ENCODE assay signal across 8 mouse cellular contexts in the genomic region with DNA sequence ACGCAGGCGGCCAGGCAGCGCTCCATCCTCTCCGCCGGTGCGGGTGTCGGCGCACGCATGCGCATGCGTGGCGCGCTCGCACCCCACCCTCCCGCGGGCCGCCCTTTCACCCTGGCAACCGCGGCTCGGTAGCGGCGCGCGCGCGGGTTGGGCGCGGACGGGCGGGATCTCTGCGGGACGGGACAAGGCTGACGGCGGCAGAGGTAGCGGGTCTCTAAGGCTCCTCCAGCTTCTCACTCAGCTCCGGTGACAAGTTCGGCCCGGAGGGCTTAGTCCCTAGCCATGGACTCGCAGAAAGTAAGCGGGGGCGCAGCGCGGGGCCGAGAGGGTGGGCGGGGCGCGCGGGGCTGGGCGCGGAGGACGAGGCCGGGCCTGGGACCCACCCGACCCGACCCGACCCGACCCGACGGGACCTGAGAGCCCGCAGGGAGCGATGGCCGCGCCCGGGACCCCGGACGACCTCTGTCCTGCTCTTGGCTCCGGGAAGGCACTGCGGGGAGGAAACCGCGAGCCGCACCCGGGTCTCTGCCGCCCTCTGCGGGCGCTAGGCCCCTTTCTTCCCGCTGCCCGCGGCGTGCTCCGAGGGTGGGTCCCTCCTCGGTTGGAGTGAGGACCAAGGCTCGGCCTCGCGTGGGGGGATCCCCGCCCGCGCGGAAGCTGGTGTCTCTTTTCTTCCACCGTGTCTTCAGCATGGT. TPM values are rescaled to one million over a fixed set of nuclear protein-coding genes. Genes with fewer than 3 reads are reported as not detected.
DNase-seq lines count a peak whose midpoint lies in the region; ATAC-seq and TF ChIP-seq lines count a peak whose summit lies in the region.

A gene (plus strand): TSS at position 156 of the 695 bp plus-strand sequence.

- ATAC-seq in forebrain, postnatal 0 days: peak; percentile 96
- ATAC-seq in lung, embryonic 14.5 days (ENCODE audit: insufficient read depth): peak; percentile 81

- intact Hi-C loops in heart, postnatal 36 days (cut with DNase I): no loop called here

- no peaks in the 10 kb centered on the region; the same call in none of the 2 replicates for H3K4me1 ChIP-seq in cerebellum, adult 2 months (ENCODE audit: control insufficient read depth, insufficient read depth, low read length)
- peaks cover 32% of the 10 kb centered on the region for H3K4me1 ChIP-seq in forebrain, postnatal 0 days (ENCODE audit: insufficient read depth)
- H3K4me1 ChIP-seq in lung, embryonic 14.5 days (ENCODE audit: insufficient read depth): no peaks in the 10 kb centered on the region

- H3K4me2 ChIP-seq in forebrain, postnatal 0 days (ENCODE audit: low read depth): peak within 1 kb of the TSS; percentile 59
- peak within 1 kb of the TSS; percentile 70 for H3K4me2 ChIP-seq in lung, embryonic 14.5 days

- TF ChIP-seq CTCF in cerebellum, adult 2 months (IDR thresholded peaks at IDR 0.05; ENCODE audit: borderline replicate concordance, insufficient read depth, low read depth, low read length): no peak
- TF ChIP-seq CTCF in forebrain, postnatal 0 days (IDR thresholded peaks at IDR 0.05; ENCODE audit: low read depth): peak; percentile 53
- TF ChIP-seq CTCF in lung, embryonic 14.5 days (IDR thresholded peaks at IDR 0.05; ENCODE audit: low read depth): peak; percentile 41; the same call in 1 of the 2 replicates

- peak; percentile 85 for DNase-seq in MN1 (ENCODE audit: low spot score)
- peak; percentile 87 to 89 for DNase-seq in cerebellum, adult 2 months
- peak; percentile 94 for DNase-seq in forebrain, postnatal 0 days
- peak; percentile 79 to 87 for DNase-seq in heart, postnatal 36 days
- peak; percentile 57 to 73 for DNase-seq in layer of hippocampus, adult 8-10 months (ENCODE audit: low spot score in 2 of 2)
- DNase-seq in lung, embryonic 14.5 days: peak; percentile 85
- peak; percentile 65 for DNase-seq in ovary, adult 18-20 months (ENCODE audit: low spot score)
- DNase-seq in thymus, adult 18-20 months: peak; percentile 20 to 32

- H3K9me3 ChIP-seq in forebrain, postnatal 0 days (ENCODE audit: low read length): no peaks in the 10 kb centered on the region
- H3K9me3 ChIP-seq in lung, embryonic 14.5 days (ENCODE audit: low read depth, low read length): no peaks in the 10 kb centered on the region

- whole genome bisulfite sequencing in cerebellum, adult 2 months: under 1% methylated on average over 88 of the region's 88 CpGs
- WGBS in forebrain, postnatal 0 days: 2% methylated on average over 79 of the region's 88 CpGs
- under 1% methylated on average over 79 of the region's 88 CpGs for WGBS in lung, embryonic 14.5 days

- no peaks in the 10 kb centered on the region for H3K36me3 ChIP-seq in forebrain, postnatal 0 days (ENCODE audit: insufficient read depth)
- H3K36me3 ChIP-seq in lung, embryonic 14.5 days (ENCODE audit: insufficient read depth): no peaks in the 10 kb centered on the region

- peak within 1 kb of the TSS; percentile 85 for H3K27ac ChIP-seq in cerebellum, adult 2 months (ENCODE audit: insufficient read depth, low read length)
- peak within 1 kb of the TSS; percentile 85 for H3K27ac ChIP-seq in forebrain, postnatal 0 days (ENCODE audit: low read depth, low read length)
- peak within 1 kb of the TSS; percentile 36; the same call in 1 of the 2 replicates for H3K27ac ChIP-seq in lung, embryonic 14.5 days (ENCODE audit: low read depth)

- H3K4me3 ChIP-seq in cerebellum, adult 2 months (replicated peaks; ENCODE audit: insufficient read depth, low read depth, low read length): peak within 1 kb of the TSS; percentile 95
- peak within 1 kb of the TSS; percentile 90 for H3K4me3 ChIP-seq in forebrain, postnatal 0 days (ENCODE audit: low read depth, low read length)
- peak within 1 kb of the TSS; percentile 80 for H3K4me3 ChIP-seq in lung, embryonic 14.5 days (ENCODE audit: low read depth, low read length)

- no peaks in the 10 kb centered on the region for H3K27me3 ChIP-seq in cerebellum, adult 2 months (ENCODE audit: control insufficient read depth, insufficient read depth, low read length)
- H3K27me3 ChIP-seq in forebrain, postnatal 0 days (ENCODE audit: insufficient read depth, low read length): no peaks in the 10 kb centered on the region
- no peaks in the 10 kb centered on the region for H3K27me3 ChIP-seq in lung, embryonic 14.5 days (ENCODE audit: insufficient read depth, low read length)

- peak within 1 kb of the TSS; percentile 88 for H3K9ac ChIP-seq in forebrain, postnatal 0 days
- H3K9ac ChIP-seq in lung, embryonic 14.5 days: peak within 1 kb of the TSS; percentile 82

- TF ChIP-seq POLR2A in cerebellum, adult 2 months (IDR thresholded peaks at IDR 0.05; ENCODE audit: borderline replicate concordance, insufficient read depth, low read length): peak; percentile 99

RNA-seq across cellular contexts. Expression of the gene that starts here (rescaled TPM):
- 9.6 and 10.7 TPM in 2 replicates for polyA plus RNA-seq in cerebellum, adult 2 months (2012; rRNA removed)
- 45.2 and 48.8 TPM in 2 replicates for total RNA-seq in forebrain, postnatal 0 days (2014; rRNA removed)
- polyA plus RNA-seq in forebrain, postnatal 0 days (2015; fragmentation: Nextera tagmentation; extraction: Ambion mirVana): 10.3 and 17.9 TPM in 2 replicates
- 10 to 100 TPM; 43.6 to 47.7 TPM for total RNA-seq in heart, postnatal 36 days (2021)
- total RNA-seq in layer of hippocampus, adult 8-10 months (2022): 10 to 100 TPM; 29.1 to 41.2 (median 36.7) TPM
- polyA plus RNA-seq in lung, embryonic 14.5 days (2014; fragmentation: Nextera tagmentation; extraction: Ambion mirVana): 7.4 and 8.1 TPM in 2 replicates

Comparison
In these comparisons a context has a peak if more than half of its experiments do, and no peak if none do; other contexts are left out.
1. Peak in every context shown above with its lines: DNase-seq, ATAC-seq, H3K4me3 ChIP-seq and H3K27ac ChIP-seq.
2. DNase-seq: peak in every context shown above with its lines; median percentile 94 in forebrain, postnatal 0 days; 88 in cerebellum, adult 2 months; 85 in MN1; 85 in lung, embryonic 14.5 days; 83 in heart, postnatal 36 days; 65 in layer of hippocampus, adult 8-10 months; 65 in ovary, adult 18-20 months; 26 in thymus, adult 18-20 months.